Mouse (Mus musculus) inflammation-experienced regulatory T-cells, adult 6 months (primary cell): ENCODE data around the gene Camk1g. TPM values are rescaled to one million over a fixed set of nuclear protein-coding genes. Genes with fewer than 3 reads are reported as not detected.

Source experiments
- ATAC-seq: one replicate; pipeline ENCODE4 v1.8.0; 2017
- polyA plus RNA-seq, 3 experiments: library from polyadenylated mRNA; unstranded; fragments of 100-300 nt; shearing (Covaris generic); gene quantifications; one replicate each; pipeline ENCODE4 v1.2.1; 2017

The Camk1g gene
- polyA plus RNA-seq, 3 experiments from 2014 or later = not detected

DNA sequence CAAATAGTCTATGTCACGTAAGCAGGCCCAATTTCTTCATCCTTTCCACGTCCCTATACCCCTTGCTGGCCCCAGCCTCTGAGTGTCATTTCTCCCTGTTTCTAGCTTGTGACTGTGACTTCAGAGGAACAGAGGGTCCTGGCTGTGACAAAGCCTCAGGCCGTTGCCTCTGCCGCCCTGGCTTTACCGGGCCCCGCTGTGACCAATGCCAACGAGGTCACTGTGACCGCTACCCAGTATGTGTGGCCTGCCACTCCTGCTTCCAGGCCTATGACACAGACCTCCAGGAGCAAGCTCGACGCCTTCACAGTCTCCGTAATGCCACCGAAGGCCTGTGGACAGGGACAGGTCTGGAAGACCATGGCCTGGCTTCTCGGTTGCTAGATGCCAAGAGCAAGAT is 38.1 kb downstream of the Camk1g start:
- no peak for ATAC-seq

DNA sequence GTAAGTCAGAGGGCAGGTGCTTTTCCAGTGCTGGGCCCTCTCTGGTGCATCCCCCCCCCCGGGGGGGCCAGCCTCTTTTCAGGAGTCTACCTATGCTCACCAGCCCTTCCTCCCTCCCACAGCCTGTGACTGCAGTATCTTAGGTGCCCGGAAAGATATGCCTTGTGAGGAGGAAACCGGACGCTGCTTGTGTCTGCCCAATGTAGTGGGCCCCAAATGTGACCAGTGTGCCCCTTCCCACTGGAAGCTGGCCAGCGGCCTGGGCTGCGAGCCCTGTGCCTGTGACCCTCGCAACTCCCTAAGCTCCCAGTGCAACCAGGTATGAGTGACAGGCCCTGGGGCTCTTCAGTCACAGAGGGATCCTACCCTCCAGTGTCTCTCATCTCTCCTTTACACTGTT is 39.5 kb downstream of the Camk1g start:
- no peak for ATAC-seq

- peak; percentile 79 for ATAC-seq
Measured at GRCm38 (mm10) chr1:193330172-193330571, 39.9 kb downstream of the Camk1g start.

DNA sequence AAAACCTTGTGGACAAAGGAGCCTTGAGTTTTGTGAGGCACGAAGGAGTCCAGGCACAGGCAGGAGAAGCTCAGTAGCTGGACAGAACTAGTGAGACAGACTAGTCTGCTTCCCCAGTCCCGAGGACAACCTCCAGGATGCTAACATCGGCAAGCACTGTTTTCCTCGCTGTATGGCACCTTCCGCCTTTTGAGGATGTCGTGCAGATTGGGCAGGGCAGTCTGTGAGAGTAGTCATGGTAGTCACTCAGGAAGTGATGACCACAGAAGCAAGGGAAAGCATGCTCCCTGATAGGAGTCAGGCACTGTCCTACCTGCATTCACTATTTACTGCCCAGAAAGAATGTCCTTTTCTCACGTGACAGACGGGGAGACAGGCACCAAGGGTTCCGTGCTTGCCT is 40.5 kb downstream of the Camk1g start:
- peak; percentile 54 for ATAC-seq

GRCm38 (mm10) chr1:193327686-193328085 is 42.4 kb downstream of the Camk1g start:
- no peak for ATAC-seq

- no peak for ATAC-seq
Measured at GRCm38 (mm10) chr1:193327216-193327615, 42.9 kb downstream of the Camk1g start.

- no peak for ATAC-seq
Measured at GRCm38 (mm10) chr1:193326456-193327145, 43.5 kb downstream of the Camk1g start.

- no peak for ATAC-seq
Measured at GRCm38 (mm10) chr1:193325891-193326290, 44.2 kb downstream of the Camk1g start.

DNA sequence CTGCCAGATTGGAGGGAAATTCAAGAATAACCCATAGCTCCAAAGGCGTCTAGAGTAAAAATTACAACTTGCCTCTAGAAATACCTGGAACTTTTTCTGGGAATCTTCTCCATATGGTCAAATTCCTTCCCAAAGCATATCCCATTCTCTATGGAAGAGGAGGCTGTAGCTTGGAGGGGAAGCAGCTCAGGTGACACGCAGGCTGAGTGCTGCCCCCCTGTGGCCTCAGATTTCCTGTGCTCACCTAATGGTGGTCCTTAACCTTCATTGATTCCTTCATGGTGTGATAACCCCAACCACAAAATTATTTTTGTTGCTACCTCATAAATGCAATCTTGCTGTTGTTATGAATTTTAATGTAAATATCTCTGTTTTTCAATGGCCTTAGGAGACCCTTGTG is 45.9 kb downstream of the Camk1g start:
- peak; percentile 60 for ATAC-seq

GRCm38 (mm10) chr1:193323686-193324085 is 46.4 kb downstream of the Camk1g start:
- ATAC-seq = no peak

DNA sequence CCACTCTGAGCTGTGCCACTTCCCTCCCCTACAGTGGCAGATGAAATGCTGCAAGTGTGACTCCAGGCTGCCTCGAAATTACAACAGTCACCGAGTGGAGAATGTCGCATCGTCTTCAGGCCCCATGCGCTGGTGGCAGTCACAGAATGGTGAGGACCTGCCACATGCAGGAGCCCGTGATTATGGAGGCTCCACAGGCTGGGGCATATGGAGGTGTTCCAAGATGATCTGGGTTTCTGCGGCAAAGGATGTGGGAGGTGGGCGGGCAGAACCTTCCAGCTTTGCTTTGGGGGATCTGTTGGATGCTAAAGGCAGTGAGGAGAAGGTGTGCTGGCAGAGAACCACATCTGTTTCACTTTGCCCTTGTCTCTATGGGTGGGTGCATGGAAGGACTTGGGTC is 49.7 kb downstream of the Camk1g start:
- no peak for ATAC-seq

GRCm38 (mm10) chr1:193319721-193320120 is 50.4 kb downstream of the Camk1g start:
- ATAC-seq = no peak

- ATAC-seq = no peak
Measured at GRCm38 (mm10) chr1:193317159-193317559, 52.9 kb downstream of the Camk1g start.

GRCm38 (mm10) chr1:193316358-193316750 is 53.7 kb downstream of the Camk1g start:
- no peak for ATAC-seq

- ATAC-seq = no peak
Measured at GRCm38 (mm10) chr1:193315705-193316357, 54.3 kb downstream of the Camk1g start.

DNA sequence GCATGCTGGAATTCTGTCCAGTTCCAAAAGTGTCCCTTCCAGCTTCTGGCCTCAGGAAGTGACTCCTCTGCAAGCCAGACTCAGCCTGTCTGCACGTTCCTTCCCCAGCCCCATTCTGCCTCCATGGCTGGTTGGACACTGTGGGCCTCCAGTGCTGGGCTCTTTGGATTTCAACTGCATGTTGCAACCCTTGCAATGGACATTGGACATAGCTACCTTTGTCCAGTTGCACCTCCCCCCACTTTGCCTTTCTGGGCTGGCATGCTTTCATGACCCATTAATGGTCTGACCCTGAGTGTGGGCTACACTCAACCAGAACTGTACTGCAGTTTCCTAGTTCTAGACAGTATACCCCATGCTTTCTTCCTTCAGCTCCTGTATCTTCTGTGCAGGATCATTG is 58.5 kb downstream of the Camk1g start:
- ATAC-seq = no peak

- no peak for ATAC-seq
Measured at GRCm38 (mm10) chr1:193310519-193311085, 59.5 kb downstream of the Camk1g start.

DNA sequence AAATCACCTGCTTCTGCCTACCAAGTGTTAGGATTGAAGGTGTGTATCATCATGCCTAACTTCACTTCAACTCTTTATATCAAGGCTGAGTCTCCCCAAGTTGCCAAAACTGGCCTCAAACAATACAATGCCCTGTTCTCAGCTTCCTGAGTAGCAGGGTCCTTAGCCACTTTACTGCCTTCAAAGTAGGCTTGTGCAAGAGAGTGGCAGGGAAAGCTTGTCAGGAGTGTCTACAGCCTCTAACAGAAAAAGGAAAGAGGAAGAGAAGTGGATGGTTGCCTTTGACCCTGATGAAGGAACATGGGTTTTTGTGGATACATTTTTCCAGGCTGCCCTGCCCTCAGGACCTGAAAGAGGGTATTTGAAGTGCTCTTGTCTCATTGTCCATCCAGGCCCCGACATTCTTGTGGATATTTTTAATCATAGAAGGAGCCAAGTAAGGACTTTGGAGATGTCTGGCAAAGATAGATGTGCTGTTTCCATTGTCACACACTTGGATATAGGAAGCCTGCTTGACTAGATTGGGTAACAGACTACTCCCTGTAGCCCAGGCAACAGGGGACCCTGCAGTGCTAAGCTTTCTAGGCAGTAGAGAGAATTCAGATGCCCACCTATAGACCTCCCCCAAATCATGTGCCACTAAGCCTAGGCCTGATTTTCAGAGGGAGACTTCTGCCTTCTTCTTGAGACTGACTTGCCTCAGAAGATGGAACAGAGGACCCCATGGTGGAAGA is 60.1 kb downstream of the Camk1g start:
- no peak for ATAC-seq

DNA sequence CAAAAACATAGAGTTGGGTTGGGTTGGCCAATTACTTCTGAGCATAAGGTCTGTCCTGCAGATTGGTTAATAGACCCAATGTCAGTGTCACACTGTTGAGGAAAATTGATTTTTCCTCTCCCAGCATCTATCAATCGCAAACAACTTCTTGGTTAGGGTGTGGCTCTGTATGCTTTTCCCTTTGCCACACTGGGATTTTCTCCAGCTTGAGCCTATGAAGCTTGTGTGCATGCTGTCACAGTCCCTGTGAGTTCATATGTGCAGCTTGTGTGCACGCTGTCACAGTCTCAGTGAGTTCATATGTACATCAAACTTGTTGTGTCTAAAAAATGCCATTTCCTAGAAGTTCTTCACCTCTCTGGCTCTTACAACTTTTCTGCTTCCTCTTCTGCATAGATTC is 63.3 kb downstream of the Camk1g start:
- no peak for ATAC-seq

DNA sequence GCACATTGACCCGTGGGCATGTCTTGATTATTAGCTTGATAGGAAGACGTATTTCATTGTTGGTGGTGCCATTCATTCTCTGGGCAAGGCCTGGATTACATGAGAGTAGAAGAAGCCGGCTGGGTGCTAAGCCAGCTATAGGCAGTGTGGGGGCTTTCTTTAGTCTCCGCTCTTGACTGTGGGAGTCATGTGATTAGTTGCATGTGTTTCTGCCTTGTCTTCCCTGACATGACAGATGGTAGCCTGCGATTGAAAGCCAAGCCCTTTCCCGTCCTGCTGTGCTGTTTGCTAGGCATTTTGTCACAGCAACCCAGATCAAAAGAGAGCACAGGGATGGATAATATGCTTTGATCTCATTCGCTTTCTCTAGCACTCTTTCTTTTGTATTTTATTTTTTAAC is 64.7 kb downstream of the Camk1g start:
- no peak for ATAC-seq

GRCm38 (mm10) chr1:193303096-193303495 is 67.0 kb downstream of the Camk1g start:
- ATAC-seq = no peak

GRCm38 (mm10) chr1:193302093-193302405 is 68.0 kb downstream of the Camk1g start:
- ATAC-seq = no peak

DNA sequence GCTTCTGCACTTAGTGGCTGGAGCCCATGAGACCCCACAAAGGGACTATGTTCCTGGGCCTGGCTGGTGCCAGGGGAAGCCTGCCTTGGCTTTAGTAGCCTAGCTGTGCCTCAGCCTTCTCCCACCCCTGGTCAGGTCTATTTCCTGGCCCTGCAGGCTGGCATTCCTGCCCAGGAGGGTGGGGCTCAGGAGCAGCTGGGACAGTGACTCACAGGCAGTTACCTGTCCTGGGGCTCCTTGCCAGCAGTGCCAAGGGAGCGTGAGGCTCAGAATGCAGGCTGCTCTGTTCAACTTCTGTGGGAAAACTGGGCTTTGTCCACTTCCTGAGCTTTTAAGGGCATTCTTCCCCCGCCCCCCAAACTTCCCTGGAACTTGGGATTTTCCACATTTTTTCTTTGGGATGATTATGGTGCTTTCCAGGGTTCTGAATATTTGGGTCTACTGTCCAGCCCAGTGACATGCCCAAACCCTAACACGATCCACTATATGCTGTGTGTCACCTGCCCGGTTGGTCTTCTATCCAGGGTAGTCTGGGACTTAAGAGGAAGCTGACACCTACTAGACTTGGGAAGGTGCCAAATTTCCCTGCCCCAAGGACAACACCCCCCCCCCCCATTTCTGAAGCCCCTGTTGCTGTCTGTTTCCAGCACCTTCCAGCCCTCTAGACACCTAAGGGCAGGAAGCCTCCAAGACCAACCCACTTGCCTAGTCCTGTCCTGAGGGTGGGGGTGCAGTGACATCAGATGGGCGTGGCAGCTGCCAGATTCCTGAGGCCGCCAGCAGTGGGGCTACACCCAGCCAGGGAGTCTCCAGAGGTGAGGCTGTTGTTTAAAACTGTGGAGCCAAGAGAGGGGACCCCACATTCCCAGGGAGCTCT is 68.6 kb downstream of the Camk1g start:
- ATAC-seq = no peak
